Mouse (Mus musculus) heart, embryonic 12.5 days (tissue): Measurements from ENCODE around the gene Tmed6. TPM values are rescaled to one million over a fixed set of nuclear protein-coding genes. Genes with fewer than 3 reads are reported as not detected.

Experiments used
- microRNA-seq: library from miRNA; unstranded; fragments of <30 nt; microRNA quantifications from one replicate; pipeline ENCODE4, GENCODE M21; 2017
- polyA plus RNA-seq: library from polyadenylated mRNA; unstranded; fragments of >200 nt; fragmentation: Nextera tagmentation; extraction: Ambion mirVana; gene quantifications from 2 replicates; pipeline ENCODE4 v1.2.1, GENCODE M21; 2016

The Tmed6 gene
- polyA plus RNA-seq, 1 experiment from 2014 or later: not detected

Small RNA genes lying within 50 kb of the gene (microRNA-seq; reads per million reads assigned to microRNA genes)
- gene Mir7075: 0.71 reads per million

Other genes starting within 250 kb of the Tmed6 start
- 0.11 and 0.14 TPM in 2 replicates for gene Has3, start 195.4 kb downstream of the Tmed6 start, polyA plus RNA-seq
- 46.6 and 47.0 TPM in 2 replicates for gene Utp4, start 172.0 kb downstream of the Tmed6 start, polyA plus RNA-seq
- 11.5 and 12.2 TPM in 2 replicates for gene Sntb2, start 129.9 kb downstream of the Tmed6 start, polyA plus RNA-seq
- 50.9 and 53.0 TPM in 2 replicates for gene Vps4a, start 34.4 kb downstream of the Tmed6 start, polyA plus RNA-seq
- gene Pdf, start 17.0 kb downstream of the Tmed6 start, polyA plus RNA-seq: 48.0 and 49.0 TPM in 2 replicates
- gene Cog8, start 9.0 kb downstream of the Tmed6 start, polyA plus RNA-seq: 31.4 and 31.8 TPM in 2 replicates
- gene Nip7, start 8.8 kb downstream of the Tmed6 start, polyA plus RNA-seq: 54.0 and 55.8 TPM in 2 replicates
- gene Terf2, start 30.9 kb upstream of the Tmed6 start, polyA plus RNA-seq: 12.0 and 12.7 TPM in 2 replicates
- 88.1 and 90.2 TPM in 2 replicates for gene Cyb5b, start 85.0 kb upstream of the Tmed6 start, polyA plus RNA-seq
- gene Nfat5, start 227.8 kb upstream of the Tmed6 start, polyA plus RNA-seq: 13.1 and 15.1 TPM in 2 replicates